Mouse (Mus musculus): ENCODE results near the gene Fads1.

Gene Fads1

DNA sequence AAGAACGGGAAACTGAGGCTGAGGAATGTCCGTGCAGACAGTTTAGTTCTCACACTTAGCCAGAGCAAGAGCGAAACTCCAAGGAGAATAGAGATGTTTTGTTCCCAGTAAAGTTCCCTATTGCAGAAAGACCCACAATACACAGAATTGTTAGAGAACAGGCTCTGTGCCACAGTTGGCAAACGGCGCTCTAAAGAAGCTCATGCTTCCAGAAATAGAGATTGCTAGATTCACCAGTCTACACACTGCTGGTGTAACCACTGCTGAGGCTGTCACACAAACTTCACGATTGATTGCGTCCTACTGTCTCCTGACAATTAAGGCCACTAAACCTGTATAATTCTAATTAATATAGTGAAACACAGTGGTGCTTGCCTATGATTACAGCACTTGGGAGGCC is 1.5 kb upstream of the Fads1 start:
- no peak for DNase-seq

DNA sequence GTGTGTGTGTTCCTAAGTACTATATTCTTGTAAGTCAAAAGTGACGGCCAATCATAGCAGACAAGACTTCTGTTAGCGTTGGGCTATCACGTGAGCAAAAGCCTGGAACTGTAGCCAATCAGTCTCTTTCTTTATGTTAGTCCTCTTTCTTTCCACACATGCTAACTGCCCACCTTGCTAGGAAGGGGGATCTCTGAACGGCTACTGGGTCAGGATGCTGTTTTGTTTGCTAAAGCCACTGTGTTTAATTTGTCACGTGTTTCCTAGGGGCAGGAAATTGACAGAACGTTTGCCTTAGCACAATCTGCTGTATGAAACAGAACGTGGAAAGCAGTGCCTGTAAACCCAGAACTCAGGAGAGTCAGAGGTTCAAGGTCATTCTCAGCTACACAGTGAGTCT is 546 bp upstream of the Fads1 start:
- no peak for DNase-seq

DNA sequence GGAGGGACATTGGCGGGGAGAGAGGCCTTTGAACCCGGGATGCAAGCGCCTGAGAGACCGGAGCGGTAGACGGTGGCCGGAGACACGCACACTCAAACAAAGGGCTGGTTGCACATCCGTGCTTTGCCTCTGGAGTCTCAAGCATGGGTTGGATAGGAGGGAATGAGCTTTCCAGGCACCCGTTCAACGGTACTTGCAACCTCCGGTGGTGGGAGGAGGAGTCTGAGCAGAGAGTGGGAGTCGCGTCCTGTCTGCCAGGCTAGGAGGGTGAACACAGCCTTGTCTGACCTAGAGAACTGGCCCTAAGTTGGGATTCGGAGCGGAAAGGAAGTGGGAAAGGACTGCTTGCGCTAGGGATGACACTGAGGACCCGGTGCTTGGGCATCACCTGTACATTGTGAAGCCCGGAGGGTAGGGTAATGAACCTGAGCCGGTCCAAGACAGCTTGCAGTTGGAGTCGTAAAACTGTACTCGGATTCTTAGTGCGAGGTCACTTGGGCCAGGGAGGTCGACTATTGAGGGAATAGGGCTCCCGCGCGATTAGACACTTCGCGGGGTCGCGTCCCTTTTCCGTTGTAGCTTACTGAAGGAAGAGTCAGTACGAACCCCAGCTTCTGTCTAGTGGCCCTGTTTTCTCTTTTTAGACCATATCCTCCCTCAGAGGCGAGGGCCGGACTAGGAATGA is 753 bp downstream of the Fads1 start:
- peak; percentile 77 for DNase-seq

DNA sequence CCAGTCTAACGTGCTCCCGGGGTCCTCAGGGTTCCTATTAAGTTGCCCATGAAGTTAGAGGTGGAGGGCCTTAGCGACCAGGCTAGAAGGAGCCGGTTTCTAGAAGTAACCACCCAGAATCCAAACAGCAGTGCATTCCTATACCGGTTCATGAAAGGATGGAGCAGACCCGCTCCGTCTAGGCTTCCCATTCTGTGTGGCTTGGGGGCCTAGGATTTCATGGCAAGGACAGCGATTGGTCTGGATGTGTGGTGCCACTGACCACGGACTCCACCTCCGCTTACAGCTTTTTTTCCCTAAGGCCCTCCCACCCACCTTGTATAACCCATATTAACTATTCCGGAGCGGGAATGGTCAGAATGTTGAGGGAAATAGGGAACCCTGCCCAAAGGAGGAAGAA is 1.4 kb downstream of the Fads1 start:
- DNase-seq, result peak; percentile 61

DNA sequence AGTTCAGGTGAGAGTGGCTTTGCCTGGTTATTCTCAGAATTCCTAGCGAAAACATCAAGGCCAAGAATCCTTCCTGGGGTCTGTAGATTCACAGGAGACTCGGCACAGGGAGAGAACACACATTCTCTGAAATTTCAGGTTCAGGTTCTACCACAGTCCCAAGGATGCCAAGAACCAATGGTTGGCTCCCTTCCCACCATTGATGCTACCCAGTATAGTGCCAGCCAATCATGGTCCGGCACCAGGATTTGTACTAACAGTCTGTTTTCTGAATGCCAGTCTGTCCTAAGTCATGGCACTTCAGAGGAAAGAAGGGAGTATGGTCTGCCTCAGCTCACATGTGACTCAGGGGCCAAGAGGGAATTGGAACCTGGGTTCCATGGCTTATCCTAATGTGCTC is 3.2 kb downstream of the Fads1 start:
- DNase-seq, result no peak

DNA sequence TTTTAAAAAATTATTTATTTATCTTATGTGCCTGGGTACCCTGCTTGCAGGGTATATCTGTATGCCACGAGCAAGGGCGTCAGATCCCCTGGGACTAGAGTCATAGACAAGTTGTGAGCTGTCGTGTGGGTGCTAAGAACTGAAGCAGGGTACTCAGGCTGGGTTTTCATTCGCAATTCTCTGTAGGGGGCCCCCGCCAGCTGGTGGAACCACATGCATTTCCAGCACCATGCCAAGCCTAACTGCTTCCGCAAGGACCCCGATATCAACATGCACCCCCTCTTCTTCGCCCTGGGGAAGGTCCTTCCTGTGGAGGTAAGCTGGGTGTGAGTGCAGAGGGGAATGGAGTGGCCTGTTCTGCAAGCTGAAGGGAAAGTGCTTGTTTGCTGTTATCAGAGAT is 3.9 kb downstream of the Fads1 start:
- no peak for DNase-seq

DNA sequence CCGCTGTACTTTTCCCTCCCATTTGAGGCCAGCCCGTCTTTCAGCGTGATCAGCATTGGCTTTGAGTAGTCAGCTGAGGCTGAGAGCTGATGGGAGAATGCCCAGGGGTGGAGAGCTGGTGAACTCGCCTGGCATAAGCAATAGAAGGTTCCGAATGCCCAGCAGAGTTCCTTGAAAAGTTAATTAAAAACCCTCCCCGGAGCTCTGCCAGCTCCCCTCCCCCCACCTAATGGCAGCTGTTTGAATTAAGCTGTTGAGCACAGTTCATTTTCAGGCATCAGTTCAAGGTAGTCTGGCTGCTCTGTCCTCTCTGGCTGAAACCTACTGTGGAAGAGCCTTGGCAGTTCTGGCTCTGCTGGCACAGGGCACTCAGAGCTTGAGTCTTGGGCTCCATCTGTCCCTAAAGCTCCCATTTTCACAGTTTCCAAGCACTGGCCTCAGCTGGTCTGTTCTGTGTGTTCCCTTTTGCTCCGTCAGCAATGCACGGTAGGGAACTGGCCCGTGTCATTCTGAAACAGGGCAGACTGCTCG is 5.7 kb downstream of the Fads1 start:
- DNase-seq, result peak; percentile 95

DNA sequence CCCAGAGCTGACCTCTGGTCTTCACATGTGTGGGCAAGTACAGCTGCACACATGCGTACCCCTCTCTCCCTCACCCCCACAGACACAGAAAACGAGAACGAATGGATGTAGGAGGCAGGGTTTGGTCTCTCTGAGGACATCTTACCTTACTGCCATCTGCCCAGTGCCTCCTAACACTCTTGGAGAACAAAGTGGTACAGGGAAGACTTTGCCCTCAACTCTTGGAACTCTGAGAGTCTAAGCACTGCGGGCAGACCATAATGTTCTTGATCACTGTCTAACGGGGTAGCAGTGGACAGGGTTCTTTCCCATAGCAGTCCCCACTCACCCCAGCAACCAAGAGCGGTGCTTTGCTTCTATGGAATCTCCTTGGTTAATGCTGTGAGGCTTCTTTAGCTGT is 6.3 kb downstream of the Fads1 start:
- DNase-seq, result peak; percentile 35

DNA sequence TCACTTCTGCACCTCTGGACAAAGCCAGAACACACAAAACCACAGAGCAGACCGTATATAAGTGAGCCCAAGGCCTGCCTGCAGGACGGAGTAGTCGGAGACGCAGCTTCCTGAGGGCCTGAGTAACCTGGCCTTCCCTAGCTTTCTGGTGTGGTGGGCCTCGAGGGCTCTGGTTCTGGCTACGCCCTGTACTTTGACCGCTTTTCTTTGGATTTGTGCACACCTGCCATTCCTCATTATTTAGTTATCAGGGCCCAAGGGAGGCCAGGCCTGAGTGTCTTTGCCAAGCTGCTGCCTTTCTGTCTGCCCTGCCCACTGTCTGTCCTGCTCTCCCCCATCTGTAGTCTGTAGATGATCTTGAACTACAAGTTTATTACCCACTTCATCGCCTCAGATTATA is 7.3 kb downstream of the Fads1 start:
- no peak for DNase-seq

DNA sequence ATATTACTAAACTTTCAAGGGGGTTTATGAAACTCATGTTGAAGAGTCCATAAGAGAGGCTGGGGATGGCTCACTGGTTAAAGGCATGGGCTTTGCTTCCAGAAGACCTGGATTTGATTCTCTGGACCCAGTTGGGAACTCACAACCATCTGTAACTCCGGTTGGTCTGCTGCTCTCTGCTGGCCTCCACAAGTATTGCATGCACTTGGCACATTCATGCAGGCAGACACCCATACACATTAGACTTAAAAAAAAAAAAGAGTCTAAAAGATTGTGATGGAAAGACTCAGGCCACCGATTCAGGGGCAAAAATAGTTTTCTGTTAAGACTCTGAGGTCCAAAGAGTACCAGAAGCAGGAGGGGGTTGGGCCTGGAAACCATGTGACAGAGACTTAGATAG is 8.1 kb downstream of the Fads1 start:
- peak; percentile 76 for DNase-seq

DNA sequence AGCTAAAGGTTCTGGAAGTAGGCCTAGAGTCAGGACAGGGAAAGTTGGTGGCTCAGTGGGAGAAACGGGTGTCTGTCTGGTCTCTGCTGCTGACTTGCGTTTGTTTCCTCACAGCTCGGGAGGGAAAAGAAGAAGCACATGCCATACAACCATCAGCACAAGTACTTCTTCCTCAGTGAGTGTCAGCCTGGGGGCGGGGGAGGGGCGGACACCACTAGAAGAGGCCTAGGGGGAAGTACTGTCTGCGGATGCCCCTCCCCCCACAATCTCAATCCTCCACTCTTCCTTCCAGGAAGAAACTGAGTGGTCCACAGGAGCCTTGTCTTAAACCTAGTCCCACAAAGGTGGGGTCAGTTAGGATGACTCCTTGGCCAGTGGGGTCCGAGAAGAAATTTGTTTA is 8.6 kb downstream of the Fads1 start:
- no peak for DNase-seq

DNA sequence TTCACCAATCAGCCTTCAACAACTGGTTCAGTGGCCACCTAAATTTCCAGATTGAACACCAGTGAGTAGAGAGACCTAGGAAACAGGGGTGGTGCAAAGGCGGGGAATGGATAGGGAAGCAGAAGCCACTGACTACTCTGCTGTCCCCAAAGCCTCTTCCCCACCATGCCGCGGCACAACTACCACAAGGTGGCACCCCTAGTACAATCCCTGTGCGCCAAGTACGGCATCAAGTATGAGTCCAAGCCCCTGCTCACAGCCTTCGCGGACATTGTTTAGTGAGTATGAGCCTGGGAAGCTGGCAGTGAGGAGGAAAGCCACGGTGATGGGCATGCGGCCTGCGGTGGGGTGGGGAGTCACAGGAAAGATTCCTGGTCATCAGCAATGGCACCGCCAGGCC is 11.6 kb downstream of the Fads1 start:
- no peak for DNase-seq

DNA sequence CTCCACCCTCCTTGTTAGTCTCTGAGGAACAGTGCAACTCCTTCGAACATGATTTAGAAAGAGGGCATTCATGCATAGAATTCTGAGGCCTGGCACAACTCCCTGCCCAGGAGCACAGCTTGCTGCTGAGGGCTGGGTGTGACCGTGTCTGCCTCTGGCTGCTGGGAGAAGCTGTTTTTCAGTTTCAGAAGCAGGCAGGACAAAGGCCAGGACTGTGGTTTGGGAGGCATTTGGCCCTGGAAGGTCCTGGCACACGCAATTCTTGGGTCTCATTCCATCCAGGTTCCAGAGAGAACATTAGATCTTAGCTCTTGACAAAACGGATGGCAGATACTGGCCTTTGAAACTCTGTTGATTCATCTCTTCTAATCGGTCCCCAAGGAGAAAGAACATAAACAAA is 12.6 kb downstream of the Fads1 start:
- peak; percentile 79 for DNase-seq

DNA sequence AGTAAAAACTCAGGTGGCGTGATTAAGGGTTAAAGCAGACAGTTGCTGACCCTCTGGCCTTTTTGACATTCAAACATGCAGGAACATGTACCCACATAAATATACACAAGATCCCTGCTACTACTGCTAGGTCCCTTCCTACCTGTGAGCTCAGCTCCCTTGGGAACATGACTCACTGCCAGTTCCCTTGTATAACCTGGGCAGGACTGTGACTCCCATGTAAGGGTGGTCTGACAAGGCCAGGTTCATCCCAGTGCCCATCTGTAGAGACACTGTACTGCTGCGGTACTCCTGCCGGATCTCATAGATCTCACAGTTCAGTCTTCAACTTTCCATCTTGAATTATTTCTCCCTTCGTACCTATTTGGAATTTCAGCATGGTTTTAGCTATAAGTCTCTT is 14.4 kb downstream of the Fads1 start:
- DNase-seq, result no peak

DNA sequence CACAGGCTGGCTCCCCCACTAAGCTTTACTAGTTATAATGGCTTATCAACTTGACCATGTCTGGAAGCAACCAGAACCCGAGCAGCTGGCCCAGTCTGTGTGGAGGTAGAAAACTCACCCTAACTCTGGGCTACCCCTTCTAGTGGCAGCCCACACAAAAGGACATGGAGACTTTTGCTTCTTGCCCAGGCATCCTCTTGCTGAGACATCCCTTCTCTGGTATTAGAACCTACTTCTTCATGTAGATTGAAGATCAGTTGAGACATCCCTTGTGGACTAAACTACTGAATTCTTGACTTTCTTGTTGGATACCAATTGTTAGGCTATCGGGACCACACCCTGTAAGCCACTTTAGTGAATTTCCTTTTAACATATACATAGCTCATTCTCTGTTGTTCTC is 15.6 kb downstream of the Fads1 start:
- DNase-seq, result no peak

DNA sequence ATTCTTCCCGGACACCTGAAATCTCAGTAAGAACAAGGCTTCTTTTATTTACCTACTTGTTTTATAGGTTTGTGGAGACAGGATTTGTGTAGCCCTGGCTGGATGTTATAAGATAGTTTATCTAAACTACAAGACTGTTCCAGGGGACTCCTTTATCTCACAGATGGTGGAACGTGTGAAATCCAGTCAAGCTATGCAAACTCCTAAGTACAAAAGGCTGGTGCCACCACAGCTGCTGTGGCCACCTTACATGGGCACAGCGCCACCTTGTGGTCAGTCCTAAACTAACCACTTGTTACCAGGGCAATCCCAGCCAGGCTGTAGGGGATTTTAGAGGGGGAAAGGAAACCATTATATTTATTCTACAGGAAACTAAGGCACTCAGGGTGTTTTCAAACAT is 16.0 kb downstream of the Fads1 start:
- DNase-seq, result peak; percentile 61

DNA sequence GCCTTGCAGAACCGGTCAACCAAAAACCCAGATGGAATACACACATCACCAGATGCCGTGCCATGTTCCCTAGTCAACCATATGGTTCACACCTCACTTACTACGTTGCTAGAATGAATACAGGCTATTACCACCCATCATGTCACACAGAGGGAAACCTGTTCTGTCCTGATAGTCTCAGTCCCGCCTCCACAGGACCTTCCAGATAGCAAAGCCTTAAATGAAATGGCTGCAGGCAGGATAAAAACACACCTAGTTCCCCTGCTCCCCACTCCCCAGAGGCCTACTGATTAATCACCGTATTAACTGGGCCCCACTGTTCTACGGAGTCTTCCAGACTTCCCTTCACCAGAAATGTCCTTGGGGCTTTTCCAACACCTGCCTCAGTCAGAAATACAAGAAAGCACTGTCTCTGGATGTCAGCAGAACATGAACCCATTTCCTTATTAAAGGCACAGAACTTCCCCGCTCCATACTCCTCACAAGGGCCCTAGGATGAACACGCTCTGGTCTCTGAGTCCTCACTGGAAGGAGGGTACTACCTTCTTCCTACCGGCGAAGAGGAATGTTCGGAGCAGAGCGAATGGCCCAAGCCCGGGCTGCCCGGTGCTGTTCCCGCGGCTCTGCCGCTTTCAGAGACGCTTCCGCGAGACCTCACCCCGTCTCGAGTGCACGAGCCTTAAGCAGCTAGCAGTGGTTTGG is 20.6 kb downstream of the Fads1 start:
- DNase-seq, result no peak

DNA sequence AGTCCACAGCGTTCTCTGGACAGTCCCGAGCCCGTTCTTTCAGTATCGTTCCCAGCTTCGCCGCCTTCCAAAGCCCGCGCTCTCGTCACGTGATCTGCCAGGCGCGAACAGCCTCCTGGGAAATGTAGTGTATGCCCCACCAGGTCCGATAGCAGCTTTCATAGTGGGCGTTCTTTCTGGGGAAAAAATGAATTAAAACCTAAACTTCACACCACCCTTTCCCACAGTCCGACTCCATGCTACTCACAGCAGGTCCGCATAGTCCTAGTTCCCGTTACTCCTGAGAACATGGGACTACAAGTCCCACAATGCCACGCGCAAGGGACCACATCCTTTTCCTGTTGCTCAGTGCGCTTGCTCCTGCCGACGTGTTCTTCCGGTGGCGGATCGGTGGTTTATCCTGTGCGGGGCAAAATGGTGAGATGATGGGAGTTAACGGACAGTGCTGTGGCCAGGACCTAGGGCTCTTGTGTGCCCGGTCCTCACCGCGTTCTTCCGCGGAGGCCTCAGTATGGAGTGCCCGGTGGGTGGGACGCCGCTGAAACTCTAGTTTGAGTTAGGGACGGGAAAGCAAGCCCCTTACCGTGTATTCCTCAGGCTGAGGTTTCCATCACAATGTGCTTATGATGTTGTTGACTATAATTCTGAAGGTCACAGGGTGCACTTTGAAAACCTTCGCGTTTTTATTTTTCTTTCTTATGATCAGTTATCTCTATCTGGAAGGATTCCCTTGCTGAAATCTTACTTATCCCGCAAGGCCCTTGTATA is 21.3 kb downstream of the Fads1 start, which contains the start of the genes Tmem258 and Fen1:
Gene Tmem258, plus strand, starts transcription at position 167 of the 768 bp plus-strand sequence.
Gene Fen1, minus strand, starts transcription at position 322 of the 768 bp plus-strand sequence.
- DNase-seq, result peak; percentile 92

DNA sequence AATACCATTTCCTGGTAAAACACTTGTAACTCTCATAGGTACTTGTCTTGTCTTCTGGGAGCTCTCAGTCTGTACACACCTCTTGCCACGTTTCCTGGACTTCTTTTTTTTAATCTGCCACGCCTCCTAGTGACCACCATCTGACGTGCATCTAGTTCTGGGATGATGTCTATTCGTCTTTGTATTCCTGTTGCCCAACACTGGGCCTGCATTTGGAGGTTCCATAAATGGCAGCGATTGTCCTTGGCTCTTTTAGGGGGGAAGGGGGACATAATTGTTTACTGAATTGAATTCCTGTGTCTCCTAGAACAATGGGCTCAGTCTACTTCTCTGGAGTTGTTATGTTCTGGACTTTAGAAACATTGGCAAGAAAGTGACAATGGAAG is 21.9 kb downstream of the Fads1 start:
- DNase-seq, result peak; percentile 52

DNA sequence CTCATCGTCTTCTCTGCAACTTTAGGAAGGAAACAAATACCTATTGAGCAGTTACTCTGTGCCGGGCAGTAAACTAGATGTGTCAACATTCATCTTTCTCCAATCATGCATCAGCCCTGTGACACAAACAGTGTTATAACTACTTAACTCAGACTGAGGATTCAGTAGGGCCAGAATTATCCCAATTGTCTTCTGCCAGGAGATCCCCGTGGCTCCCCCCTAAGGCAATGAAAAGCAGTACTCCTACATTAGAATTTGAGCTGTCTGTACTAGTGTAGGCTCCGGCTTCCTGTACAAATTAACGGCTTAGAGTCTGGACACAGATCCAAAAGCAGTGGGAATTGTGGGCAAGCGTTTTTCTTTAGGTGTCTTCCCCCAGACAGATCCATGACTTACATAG is 22.4 kb downstream of the Fads1 start:
- no peak for DNase-seq

DNA sequence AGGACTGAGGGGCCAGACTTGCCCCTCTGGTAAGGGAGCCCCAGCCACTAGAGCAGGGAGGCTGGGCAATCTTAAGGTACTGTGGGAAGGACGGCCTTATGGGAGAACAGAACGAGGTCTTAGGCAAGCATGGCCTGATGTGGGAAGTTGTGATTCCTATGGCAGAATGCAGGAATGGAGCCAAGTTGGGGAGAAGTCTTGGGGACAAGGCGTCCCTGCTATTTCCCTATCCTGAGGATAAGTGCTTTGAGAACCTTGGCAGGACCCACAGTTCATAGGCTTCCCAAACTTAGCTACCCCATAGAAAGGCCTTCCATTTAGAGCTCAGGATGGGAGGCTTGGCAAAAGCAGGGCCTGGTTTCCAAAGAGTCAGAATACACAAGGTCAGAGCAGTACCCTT is 26.2 kb downstream of the Fads1 start:
- DNase-seq, result no peak

DNA sequence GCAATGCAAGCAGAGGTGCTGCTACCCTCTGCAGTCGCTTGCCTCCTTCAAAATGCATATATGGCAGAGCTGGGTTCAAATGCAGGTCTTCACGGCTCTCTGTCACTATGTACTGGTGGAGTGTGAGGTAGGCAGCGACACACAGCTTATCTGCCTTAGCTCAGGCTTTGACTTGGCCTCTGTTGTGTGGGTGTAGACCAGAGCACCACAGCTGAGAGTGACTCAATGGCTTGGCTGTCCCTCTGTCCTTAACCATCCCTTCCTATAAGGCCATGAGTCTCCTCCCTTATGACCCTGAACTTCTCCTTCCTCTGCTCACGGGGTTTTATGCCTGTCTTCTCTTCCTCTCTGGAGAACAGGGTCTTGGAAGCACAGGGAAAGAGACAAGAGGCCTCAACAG is 28.2 kb downstream of the Fads1 start:
- no peak for DNase-seq

DNA sequence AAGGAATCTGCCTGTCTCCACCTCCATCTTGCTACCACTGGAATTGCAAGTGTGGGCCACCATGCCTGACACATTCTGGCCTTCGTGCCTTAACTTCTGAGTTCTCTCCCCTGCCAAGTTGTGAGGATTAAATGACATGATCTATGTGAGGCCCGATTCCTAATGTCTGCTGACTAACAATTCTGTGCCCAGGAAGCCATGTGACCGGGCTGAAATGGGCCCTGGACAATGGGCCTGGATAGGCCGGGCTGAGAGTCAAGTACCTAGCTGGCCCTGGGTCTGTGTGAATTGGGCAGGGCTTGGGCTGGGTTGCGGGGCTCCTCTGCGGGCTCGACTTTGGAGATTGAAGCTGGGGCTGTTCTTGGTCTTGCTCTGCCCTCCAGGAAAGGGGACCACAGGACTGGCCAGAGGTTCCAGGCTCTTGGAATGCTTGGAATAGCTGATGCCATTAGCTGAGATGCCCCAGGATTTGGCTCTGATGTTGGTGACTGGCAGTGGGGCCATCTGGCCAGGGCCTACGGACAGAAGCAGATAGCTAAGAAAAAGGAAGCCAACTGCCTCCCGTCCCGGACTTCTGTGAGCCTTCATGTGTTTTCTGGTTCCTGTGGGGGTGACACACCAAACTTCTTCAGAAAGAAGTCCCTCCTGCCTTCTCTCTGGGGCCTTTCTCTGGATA is 31.2 kb downstream of the Fads1 start:
- no peak for DNase-seq

Data from kidney, adult 11 months (tissue).